Comparison of ENCODE assay signal across 16 mouse cellular contexts in genomic region chr17:36218594-36219155, GRCm38 (mm10). TPM values are rescaled to one million over a fixed set of nuclear protein-coding genes. Genes with fewer than 3 reads are reported as not detected.
"Had no signal": no experiment of that assay in that cellular context is flagged by ENCODE, and none has a peak within 500 bp of the region (broad histone marks: within the 10 kb centered on the region; RNA-seq: fewer than 3 reads in every experiment).

No protein-coding gene starts in this region.

- DNase-seq: kidney, adult 11 months; kidney, postnatal 10 days; left cerebral cortex, postnatal 4 days; lung, embryonic 14.5 days; lung, postnatal 10 days; retina, postnatal 1 day; right cerebral cortex, postnatal 4 days; spleen, adult 18-20 months; thymus, adult 18-20 months; thymus, postnatal 14 days had no signal

- ATAC-seq: midbrain, embryonic 15.5 days had no signal

RNA-seq across cellular contexts. Expression of gene H2-T3, which starts 28.6 kb away (rescaled TPM):
- total RNA-seq: layer of hippocampus, adult 8-10 months; layer of hippocampus, postnatal 14 days; left cerebral cortex, postnatal 10 days; left cerebral cortex, postnatal 4 days; monocyte, adult 5-6 weeks had no signal

RNA-seq across cellular contexts. Expression of gene Gm8909, which starts 50.3 kb away (rescaled TPM):
- total RNA-seq: layer of hippocampus, adult 8-10 months; layer of hippocampus, postnatal 14 days; left cerebral cortex, adult 18-20 months; left cerebral cortex, postnatal 10 days; left cerebral cortex, postnatal 4 days had no signal
